Mouse (Mus musculus) thymus, postnatal 36 days (tissue): ENCODE results near the gene Qsox2.
A peak's percentile ranks its signal among the peaks of the same experiment; 100 is the strongest.

ENCODE experiments used
- DNase-seq, 2 experiments: peaks; one replicate each; pipeline ENCODE4 v3.0.0; 2022; ENCODE audit warnings: mixed read lengths in 2 of 2

Gene Qsox2

GRCm38 (mm10) chr2:26214526-26214925 lies 22.8 kb downstream of the Qsox2 start:
- no peak for DNase-seq

- DNase-seq = no peak
These were observed 27.8 kb downstream of the Qsox2 start for GRCm38 (mm10) chr2:26209566-26209965.

- peak; percentile 62 to 64 for DNase-seq
These were observed 29.1 kb downstream of the Qsox2 start, which contains the start of gene Lhx3 for GRCm38 (mm10) chr2:26208126-26208789. Gene Lhx3, minus strand, starts transcription at chr2:26208289.

DNA sequence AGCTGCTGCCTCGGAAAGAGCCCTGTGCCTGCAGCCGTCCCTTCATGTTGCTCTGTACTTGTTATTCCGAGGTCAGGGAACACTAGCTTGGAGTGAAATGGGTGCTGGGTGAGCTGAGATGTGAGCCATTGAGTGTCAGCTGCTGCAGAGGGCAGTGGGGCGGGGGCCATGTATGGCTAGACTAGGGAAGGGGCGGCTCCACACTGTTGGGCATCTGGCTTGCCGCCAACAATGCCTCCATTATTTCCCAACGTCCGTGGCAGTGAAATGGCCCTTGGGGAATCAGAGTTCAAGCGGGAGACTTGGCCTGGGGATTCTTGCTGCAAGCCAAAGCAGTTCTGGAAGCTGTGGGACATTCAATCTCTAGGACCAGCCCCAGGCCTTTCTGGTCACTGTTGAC lies 29.8 kb downstream of the Qsox2 start:
- DNase-seq = no peak

- no peak for DNase-seq
These were observed 31.6 kb downstream of the Qsox2 start for GRCm38 (mm10) chr2:26205761-26206160.

DNA sequence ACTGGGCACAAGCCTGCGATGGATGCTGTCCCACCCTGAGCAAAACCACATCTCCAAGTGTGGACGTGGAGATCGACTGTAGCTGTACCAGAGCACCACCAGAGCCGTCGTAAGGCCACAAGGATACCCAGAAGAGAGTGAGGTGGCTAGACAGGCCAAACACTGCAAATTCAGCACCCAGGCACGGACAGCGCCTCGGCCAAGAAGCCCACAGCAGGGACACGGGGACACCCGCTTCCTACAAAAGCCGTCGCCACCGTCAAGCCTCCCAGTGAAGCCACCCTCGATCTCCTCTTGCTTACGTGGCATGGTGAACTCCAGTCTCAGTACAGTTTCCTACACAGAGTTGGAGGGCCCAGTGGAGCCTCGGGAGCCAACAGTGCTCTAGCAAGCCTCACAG lies 32.2 kb downstream of the Qsox2 start:
- peak in 1 of 2 experiments; percentile 9 for DNase-seq

DNA sequence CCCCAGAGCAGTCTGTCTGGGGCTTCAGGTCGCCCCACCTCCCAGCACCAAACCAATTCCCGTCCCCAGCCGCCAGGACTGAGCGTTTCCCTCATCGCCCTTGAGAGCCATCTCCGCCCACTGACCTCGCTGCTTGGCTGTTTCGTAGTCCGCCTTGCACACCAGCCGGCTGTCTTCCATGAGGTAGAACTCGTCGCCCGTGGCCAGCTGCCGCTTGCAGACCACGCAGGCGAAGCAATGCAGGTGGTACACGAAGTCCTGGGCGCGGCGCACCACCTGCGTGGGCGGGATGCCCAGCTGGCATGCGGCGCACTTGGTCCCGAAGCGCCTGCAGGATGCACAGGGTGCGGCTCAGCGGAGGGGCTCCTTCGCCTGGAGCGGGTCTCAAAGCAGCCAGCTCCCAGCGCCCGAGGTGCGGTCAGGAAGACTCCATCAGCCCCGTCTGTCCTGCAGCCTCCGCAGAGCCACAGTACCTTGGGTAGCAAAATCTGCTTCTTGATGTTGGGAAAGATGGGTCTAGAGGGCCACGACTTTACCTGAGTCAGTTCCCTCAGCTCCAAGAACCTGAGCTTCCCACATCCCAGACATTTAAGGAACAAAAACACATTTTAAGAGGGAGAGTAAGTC lies 34.4 kb downstream of the Qsox2 start:
- no peak for DNase-seq

GRCm38 (mm10) chr2:26201926-26202848 lies 35.1 kb downstream of the Qsox2 start:
- no peak for DNase-seq

- no peak for DNase-seq
These were observed 38.8 kb downstream of the Qsox2 start for GRCm38 (mm10) chr2:26198488-26198887.

DNA sequence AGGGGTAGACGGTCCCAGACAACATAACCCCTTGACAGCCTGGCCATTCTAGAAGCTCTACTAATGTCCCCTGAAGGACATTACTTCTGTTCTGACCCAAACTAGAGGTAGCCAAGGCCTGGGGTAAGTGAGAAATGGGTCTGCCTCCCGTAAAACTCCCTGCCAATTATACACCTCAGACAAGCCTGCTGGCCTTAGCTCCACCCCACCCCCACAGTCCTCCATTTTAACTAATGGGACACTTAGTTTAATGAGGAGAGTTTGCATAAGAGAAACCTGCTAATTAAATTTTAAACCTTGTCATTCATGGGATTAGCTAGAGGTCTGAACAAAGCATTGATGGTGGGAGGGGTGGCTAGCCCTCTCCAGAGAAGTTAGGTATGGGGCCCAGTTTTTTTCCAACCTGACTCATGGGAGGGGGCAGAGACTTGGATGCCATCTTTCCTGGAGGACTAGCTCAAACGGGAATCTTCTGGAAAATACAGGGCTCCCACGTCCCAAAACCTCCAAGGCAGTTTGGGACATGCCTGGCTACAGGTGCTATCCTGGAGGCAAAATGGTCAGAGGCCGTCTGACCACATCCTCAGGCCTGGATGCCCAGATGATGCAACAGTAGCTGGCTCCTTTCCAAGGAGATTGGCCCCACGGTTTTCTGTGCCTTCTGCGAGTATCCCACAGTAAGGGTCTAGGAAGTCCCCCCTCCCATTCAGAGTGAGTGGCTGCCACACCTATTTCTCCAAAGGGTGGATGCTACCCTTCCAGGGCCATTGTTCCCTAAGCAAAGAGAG lies 42.6 kb downstream of the Qsox2 start:
- no peak for DNase-seq

DNA sequence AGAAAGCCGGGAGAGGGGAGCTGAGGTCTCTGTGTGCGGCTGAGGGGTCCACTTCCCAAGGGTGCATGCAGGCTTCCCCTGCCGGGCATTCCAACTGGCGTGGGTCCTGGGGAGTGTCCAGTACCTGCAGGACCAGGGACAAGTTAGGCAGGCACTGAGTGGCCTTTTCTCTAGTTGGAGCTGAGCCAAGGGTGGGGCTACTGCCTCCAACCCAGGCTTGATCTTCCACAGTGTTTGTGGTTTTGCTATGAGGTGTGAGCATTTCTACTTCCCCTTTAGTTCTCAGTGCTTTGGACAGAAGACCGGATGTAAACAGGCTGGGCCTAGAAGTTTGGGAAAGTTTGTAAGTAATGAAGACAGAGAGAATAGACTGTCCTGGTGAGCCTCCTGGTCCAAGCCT lies 48.8 kb downstream of the Qsox2 start:
- no peak for DNase-seq

DNA sequence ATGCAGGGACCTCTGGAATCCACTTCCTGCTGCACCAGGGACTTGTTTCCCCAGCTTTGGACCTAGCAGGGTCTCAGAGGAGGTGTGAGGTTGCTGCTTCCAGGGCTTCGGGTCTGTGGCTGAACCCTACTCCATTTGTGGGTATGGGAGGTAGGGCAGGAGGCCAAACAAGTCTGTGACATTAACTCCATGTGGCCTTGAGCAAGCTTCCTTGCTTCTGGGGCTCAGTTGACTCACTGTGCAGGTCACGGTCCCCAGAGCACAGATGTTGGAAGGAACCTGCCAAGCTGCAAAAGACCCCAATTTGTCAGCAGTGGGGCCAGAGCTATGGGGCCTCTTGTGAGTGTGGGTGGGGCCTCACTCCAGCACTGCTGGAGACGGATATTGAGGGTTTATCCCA lies 53.0 kb downstream of the Qsox2 start:
- no peak for DNase-seq

- DNase-seq = peak; percentile 66 to 72
These were observed 54.7 kb downstream of the Qsox2 start for GRCm38 (mm10) chr2:26182646-26183045.

GRCm38 (mm10) chr2:26177189-26177588 lies 60.1 kb downstream of the Qsox2 start:
- DNase-seq = no peak

- no peak for DNase-seq
These were observed 60.6 kb downstream of the Qsox2 start for GRCm38 (mm10) chr2:26176731-26177130.

- no peak for DNase-seq
These were observed 62.1 kb downstream of the Qsox2 start for GRCm38 (mm10) chr2:26175191-26175590.

- no peak for DNase-seq
These were observed 65.2 kb downstream of the Qsox2 start for GRCm38 (mm10) chr2:26172166-26172565.

DNA sequence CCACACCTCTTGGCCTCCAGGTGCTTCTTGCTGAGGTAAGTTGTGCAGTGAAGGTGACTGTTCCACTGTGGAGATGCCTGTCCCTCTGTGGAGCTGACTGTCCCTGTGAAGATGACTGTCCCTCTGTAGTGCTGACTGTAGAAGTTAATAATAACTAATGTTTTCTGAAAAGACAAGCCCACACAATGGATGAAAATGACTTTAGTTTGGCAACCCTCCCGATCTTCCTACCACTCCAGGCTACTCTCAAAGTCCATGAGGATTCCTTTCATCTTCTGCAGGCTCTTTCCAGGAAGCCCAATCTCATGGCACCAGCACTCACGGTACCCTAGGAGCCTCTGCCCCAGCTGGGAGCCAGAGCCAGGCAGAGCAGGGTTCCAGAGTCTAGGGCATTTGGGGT lies 66.9 kb downstream of the Qsox2 start:
- no peak for DNase-seq

GRCm38 (mm10) chr2:26168843-26169579 lies 68.3 kb downstream of the Qsox2 start:
- no peak for DNase-seq

- DNase-seq = no peak
These were observed 70.4 kb downstream of the Qsox2 start for GRCm38 (mm10) chr2:26166890-26167289.
